Mouse (Mus musculus) bone marrow, adult 2 months (tissue): Measurements from ENCODE around the gene Wbp2. TPM values are rescaled to one million over a fixed set of nuclear protein-coding genes. Genes with fewer than 3 reads are reported as not detected.

Experiments used
- H3K27ac ChIP-seq: fragments of 200-500 bp; 2 replicates; pipeline ENCODE4 v1.5.1; 2012; ENCODE audit warnings: low read depth, mild to moderate bottlenecking, control low read depth, inconsistent platforms, low read length; ENCODE audit not compliant: control insufficient read depth, poor library complexity, insufficient read depth
- H3K4me1 ChIP-seq: fragments of 200-500 bp; 2 replicates; pipeline ENCODE4 v1.6.1; 2011; ENCODE audit warnings: low read length; ENCODE audit not compliant: control insufficient read depth, insufficient read depth
- H3K4me3 ChIP-seq: fragments of 200-500 bp; replicated peaks from 2 replicates; pipeline ENCODE3; 2011; ENCODE audit warnings: mild to moderate bottlenecking, low read depth, low read length, control low read depth; ENCODE audit not compliant: control insufficient read depth
- CTCF ChIP-seq: fragments of 200-500 bp; IDR thresholded peaks from 2 replicates; pipeline ENCODE4 v1.5.1; 2011; ENCODE audit warnings: low read length, control low read depth; ENCODE audit not compliant: control insufficient read depth, insufficient read depth
- POLR2A ChIP-seq: fragments of 200-500 bp; IDR thresholded peaks from 2 replicates; pipeline ENCODE4 v1.6.1; 2011; ENCODE audit warnings: low read depth, mild to moderate bottlenecking, control low read depth, low read length, borderline replicate concordance; ENCODE audit not compliant: control insufficient read depth
- WGBS: fragments of 180-500 bp; shearing (Covaris S2); methylation state at CpG from one replicate; pipeline ENCODE4 v1.1.7; 2018; 5-methylcytosine and 5-hydroxymethylcytosine counted together
- polyA plus RNA-seq: library from polyadenylated mRNA; stranded (reverse); fragments of >200 nt; gene quantifications from 2 replicates; pipeline ENCODE4 v1.2.4, GENCODE M21; 2011; ENCODE audit warnings: low replicate concordance; ENCODE audit not compliant: missing spikeins, insufficient read depth, insufficient read length

Gene Wbp2
- polyA plus RNA-seq, 1 experiment: 68.0 TPM

GRCm38 (mm10) chr11:116091591-116091990 is 4.8 kb upstream of the Wbp2 start:
- H3K27ac ChIP-seq: no peak overlapping the region
- peaks cover 1% of the 10 kb centered on the region; the same call in 1 of the 2 replicates for H3K4me1 ChIP-seq
- H3K4me3 ChIP-seq: no peak overlapping the region
- no peak for TF ChIP-seq POLR2A
- no peak for TF ChIP-seq CTCF
- WGBS: 83% methylated on average over 6 of the region's 6 CpGs

GRCm38 (mm10) chr11:116089545-116089944 is 2.8 kb upstream of the Wbp2 start:
- TF ChIP-seq POLR2A (no peak), CTCF (no peak)
- Histone ChIP-seq H3K4me3 (no peak overlapping the region), H3K4me1 (peaks cover 3% of the 10 kb centered on the region), H3K27ac (no peak overlapping the region)
- WGBS: 85% methylated on average over 6 of the region's 6 CpGs

- Histone ChIP-seq H3K4me3 (no peak overlapping the region), H3K27ac (no peak overlapping the region), H3K4me1 (peaks cover 3% of the 10 kb centered on the region)
- TF ChIP-seq CTCF (no peak), POLR2A (no peak)
- 30% methylated on average over 11 of the region's 11 CpGs for WGBS
Measured at GRCm38 (mm10) chr11:116088741-116089394, 2.1 kb upstream of the Wbp2 start.

- peaks cover 3% of the 10 kb centered on the region for H3K4me1 ChIP-seq
- WGBS: 49% methylated on average over 8 of the region's 8 CpGs
- no peak overlapping the region for H3K27ac ChIP-seq
- H3K4me3 ChIP-seq: no peak overlapping the region
- no peak for TF ChIP-seq POLR2A
- no peak for TF ChIP-seq CTCF
Measured at GRCm38 (mm10) chr11:116088188-116088587, 1.4 kb upstream of the Wbp2 start.

- TF ChIP-seq CTCF: peak; percentile 87
- TF ChIP-seq POLR2A: peak; percentile 80; the same call in 1 of the 2 replicates
- Histone ChIP-seq H3K27ac (peak overlapping the region; percentile 80), H3K4me1 (peaks cover 3% of the 10 kb centered on the region), H3K4me3 (peak overlapping the region; percentile 61)
- 1% methylated on average over 31 of the region's 31 CpGs for WGBS
Measured at GRCm38 (mm10) chr11:116087194-116088130, 667 bp upstream of the Wbp2 start.

DNA sequence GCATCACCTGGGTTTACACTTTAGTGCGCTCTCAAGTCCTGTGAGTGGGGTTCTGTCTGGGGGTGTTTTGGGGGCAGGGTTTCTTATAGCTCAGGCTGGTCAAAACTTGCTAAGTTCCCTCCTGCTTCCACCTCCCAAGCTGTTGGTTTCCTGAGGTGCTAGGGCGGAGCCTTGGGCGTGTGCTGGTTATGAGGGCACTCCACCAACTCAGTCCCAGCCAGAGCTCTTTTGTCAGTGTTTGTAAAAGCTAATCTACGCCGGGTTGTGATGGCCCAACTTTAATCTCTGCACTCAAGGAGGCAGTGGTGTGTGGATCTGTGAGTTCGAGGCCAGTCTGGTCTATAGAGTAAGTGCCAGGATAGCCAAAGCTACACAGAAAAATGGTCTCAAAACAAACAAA is 2.6 kb downstream of the Wbp2 start:
- H3K27ac ChIP-seq: no peak overlapping the region
- peaks cover 3% of the 10 kb centered on the region for H3K4me1 ChIP-seq
- no peak overlapping the region for H3K4me3 ChIP-seq
- WGBS: 58% methylated on average over 6 of the region's 6 CpGs
- TF ChIP-seq POLR2A (no peak), CTCF (no peak)

- H3K4me1 ChIP-seq: peaks cover 3% of the 10 kb centered on the region
Measured at GRCm38 (mm10) chr11:116083096-116083672, 3.6 kb downstream of the Wbp2 start.

GRCm38 (mm10) chr11:116081081-116081480 is 5.7 kb downstream of the Wbp2 start:
- peaks cover 3% of the 10 kb centered on the region for H3K4me1 ChIP-seq
- no peak overlapping the region for H3K4me3 ChIP-seq
- 59% methylated on average over 6 of the region's 6 CpGs for WGBS
- peak; percentile 87 for TF ChIP-seq CTCF
- TF ChIP-seq POLR2A: no peak
- H3K27ac ChIP-seq: no peak overlapping the region

More at GRCm38 (mm10) chr11:116083096-116083672, 3.6 kb downstream of the Wbp2 start:
- H3K4me3 ChIP-seq: no peak overlapping the region
- H3K27ac ChIP-seq: no peak overlapping the region
- 87% methylated on average over 14 of the region's 14 CpGs for WGBS
- TF ChIP-seq CTCF (no peak), POLR2A (no peak)
